ENCODE assay signal across 8 mouse cellular contexts in the genomic region with DNA sequence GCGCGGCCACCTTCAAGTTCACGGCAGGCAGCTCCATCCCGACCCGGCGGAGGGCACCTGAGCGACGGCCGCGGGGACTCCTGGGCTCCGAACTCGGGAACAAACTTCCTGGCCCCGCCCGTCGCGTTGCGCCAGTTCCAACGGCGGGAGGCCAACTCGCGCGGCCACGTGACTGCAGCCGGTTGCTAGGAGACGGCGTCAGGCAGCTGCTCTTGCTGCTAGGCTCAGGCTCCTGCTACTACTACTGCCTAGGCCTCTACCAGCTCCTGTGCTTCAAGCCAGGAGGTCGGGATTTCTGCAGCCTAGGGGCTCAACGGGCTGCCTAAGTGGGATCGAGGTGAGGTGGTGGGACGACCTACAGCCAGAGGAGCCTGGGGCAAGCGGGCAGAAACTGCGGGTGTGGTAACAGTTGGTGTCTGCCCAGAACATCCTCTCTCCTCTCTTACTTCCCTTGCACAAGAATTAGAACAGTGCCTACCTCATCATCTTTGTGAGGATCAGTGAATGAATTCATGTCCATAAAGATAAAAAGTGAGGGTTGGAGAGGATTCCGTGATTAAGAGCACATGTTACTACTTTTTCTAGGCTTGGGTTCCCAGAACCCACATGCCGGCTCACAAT. TPM values are rescaled to one million over a fixed set of nuclear protein-coding genes. Genes with fewer than 3 reads are reported as not detected.
DNase-seq lines count a peak whose midpoint lies in the region; ATAC-seq lines count a peak whose summit lies in the region.

A gene (minus strand): TSS at position 125 of the 621 bp plus-strand sequence.

- H3K36me3 ChIP-seq in hindbrain, embryonic 10.5 days = no peaks in the 10 kb centered on the region

- H3K4me3 ChIP-seq in hindbrain, embryonic 10.5 days = peak within 1 kb of the TSS; percentile 71

- no peaks in the 10 kb centered on the region for H3K9me3 ChIP-seq in hindbrain, embryonic 10.5 days

- H3K27me3 ChIP-seq in hindbrain, embryonic 10.5 days (ENCODE audit: insufficient read depth, poor library complexity, severe bottlenecking) = peaks cover 9% of the 10 kb centered on the region; the same call in 1 of the 2 replicates

- peak; percentile 89 for DNase-seq in MN1 (ENCODE audit: low spot score)
- peak; percentile 93 for DNase-seq in cerebellum, adult 9-10 months
- peak; percentile 94 for DNase-seq in hindbrain, embryonic 10.5 days (ENCODE audit: low spot score)
- DNase-seq in layer of hippocampus, postnatal 10 days (ENCODE audit: low spot score in 2 of 2) = peak; percentile 93 to 95
- peak; percentile 97 for DNase-seq in lung, postnatal 10 days
- peak; percentile 94 for DNase-seq in ovary, postnatal 36 days (ENCODE audit: low spot score)
- peak; percentile 95 for DNase-seq in thymus, postnatal 25 days

- H3K27ac ChIP-seq in hindbrain, embryonic 10.5 days = peak within 1 kb of the TSS; percentile 91

- 5% methylated on average over 34 of the region's 34 CpGs for WGBS in hindbrain, embryonic 10.5 days

- peaks cover 63% of the 10 kb centered on the region for H3K4me1 ChIP-seq in hindbrain, embryonic 10.5 days (replicated peaks)

- peak; percentile 95 for ATAC-seq in frontal cortex, adult (ENCODE audit: low TSS enrichment)

RNA-seq across cellular contexts. Expression of the gene that starts here (rescaled TPM):
- polyA plus RNA-seq in hindbrain, embryonic 10.5 days (2016; fragmentation: Nextera tagmentation; extraction: Ambion mirVana) = 15.6 and 15.7 TPM in 2 replicates
- 1 to 10 TPM; 5.5 to 7.3 TPM for total RNA-seq in layer of hippocampus, postnatal 10 days (2021)

Comparison
In these comparisons a context has a peak if more than half of its experiments do, and no peak if none do; other contexts are left out.
1. Peak in every context shown above with its lines: DNase-seq, ATAC-seq, H3K4me3 ChIP-seq and H3K27ac ChIP-seq.